Mouse (Mus musculus) thymus, postnatal 14 days (tissue): ENCODE measurements around the gene Dnajc5.

Source experiments
- DNase-seq: peaks from one replicate; pipeline ENCODE4 v3.0.0; 2021

Gene Dnajc5

DNA sequence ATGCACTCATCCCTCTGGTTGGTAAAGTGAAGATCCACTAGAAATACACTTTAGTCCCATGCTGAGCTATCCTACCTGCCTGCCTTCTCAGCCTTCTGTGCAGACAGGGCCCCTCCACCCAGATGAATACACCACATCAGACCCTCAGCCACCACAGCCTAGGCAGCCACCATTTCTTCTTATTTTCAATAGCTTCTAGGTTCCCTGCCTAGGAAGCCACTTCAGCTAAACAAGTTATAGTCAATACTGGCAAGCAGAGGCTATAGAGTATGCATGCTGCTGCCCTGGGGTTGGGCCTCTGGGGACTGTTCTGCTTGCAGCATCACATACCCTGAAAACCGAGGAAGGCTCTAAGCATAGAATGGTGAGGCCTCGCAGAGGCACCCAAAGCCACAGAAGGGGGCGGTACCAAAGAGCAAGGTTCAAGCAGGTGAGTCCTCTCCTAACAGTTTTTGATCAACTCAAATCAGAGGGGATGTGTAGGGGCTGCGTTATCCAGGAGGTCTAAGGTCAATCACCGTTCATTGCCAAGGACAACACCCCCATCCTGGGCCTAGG is 71.3 kb downstream of the Dnajc5 start, which contains the start of gene Prpf6:
Prpf6 (plus strand) TSS at position 341 of the 558 bp plus-strand sequence.
- peak; percentile 68 for DNase-seq

DNA sequence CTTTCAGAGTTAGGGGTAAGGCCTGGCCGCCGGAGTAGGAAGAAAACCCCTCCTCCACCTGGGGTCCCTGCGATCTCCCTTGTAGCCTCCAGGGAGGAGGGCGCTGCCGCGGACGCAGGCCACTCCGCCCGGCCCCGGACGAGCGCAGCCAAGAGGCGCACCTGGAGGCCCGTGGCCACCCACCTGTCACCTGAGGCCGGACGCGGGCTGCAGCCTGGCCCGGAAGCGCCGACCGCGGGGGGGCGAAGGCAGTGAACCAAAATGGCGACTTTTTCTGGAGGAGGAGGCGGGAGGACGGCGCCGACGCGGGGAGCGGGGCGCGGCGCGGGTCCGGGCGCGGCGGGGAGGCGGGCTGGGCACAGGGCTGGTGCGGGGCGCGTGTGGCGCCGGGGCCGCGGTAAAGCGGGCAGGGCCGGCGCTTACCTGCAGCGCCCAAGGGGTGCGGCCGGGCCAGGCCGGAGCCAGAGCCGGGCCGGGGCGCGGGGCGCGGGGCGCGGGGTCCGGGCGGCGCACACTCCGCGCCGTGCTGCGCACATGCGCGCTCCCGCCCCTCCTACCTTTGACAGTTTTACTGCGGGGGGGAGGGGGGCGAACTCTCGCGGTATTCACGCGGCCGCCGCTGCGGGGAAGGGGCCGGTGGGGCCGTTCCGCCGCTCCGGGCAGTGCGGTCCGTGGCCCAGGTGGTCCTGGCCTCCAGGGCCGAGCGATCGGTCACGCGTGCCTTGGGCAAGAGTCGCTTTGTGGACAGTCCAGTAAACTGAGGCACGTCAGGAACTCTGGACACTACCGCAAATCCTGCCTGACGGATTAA is 72.2 kb downstream of the Dnajc5 start, which contains the start of gene Zfp512b:
Zfp512b (minus strand) TSS at position 573 of the 811 bp plus-strand sequence.
- DNase-seq: peak; percentile 75

DNA sequence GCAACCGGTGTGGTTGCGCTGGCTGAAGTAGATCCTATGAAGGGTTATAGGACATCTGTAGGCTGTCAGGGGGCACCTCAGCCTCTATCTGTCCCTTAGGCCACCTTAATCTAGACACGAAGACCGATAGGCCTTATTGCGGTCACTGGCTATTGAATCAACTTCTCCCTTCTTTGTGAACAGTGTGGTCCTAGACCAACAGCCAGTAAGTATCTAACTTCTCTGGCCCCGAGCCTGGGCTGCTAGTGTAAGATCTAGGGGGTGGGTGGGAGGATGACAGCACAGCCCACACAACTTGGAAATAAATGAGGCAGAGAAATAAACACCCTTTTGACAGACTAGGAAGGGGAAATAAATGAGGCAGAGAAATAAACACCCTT is 72.7 kb downstream of the Dnajc5 start:
- DNase-seq: no peak

DNA sequence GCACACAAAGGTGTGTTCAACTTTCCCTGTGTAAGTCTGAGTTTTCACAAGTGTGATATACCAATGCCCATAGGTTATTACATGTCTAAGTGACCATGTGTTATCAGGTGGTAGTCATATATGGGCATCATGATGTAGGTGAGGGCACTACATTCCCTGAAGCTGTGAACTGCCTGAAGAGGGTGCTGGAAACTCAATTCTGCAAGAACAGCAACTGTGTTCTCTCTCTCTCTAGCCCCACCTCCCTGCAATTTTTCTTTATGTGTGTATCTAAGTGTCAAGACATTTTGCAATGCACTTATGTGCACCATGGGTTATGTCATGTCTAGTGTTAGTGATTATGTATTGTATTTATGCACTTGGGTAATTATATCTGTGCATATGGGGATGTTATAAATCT is 73.7 kb downstream of the Dnajc5 start:
- no peak for DNase-seq

DNA sequence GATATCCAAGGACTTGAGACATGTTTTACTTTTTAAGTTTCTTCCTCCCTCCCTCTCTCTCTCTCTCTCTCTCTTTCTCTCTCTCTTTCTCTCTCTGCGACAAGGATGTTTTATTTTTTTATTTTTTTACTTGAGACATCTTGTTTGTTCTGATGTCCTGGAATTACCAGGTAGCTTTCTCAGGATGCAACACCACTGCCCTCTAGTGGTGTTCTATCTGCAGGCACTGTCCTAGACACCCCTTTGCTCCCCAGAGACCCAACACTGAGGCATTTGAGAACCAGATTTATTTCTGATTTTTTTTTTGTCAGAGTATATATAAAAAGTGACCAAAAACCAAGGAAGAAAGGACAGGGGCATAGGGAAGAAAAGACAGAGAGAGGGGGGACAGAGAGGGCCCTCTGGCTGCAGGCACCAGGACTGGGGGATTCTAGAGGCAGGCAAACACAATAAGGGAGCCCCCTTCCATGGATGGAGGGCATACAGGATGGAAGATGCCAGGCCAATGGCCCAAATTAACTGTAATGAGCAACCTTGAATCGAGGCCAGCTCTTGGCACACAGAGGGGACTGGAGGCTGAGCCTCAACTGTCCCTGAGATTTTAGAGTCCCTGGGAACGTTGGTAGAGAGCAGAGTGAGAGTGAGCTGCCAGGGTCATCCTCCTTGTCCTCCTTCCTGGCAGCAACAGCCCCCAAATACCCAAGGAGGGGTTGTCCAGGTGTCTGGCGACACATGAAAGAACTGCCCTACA is 74.8 kb downstream of the Dnajc5 start:
- DNase-seq: peak; percentile 64

DNA sequence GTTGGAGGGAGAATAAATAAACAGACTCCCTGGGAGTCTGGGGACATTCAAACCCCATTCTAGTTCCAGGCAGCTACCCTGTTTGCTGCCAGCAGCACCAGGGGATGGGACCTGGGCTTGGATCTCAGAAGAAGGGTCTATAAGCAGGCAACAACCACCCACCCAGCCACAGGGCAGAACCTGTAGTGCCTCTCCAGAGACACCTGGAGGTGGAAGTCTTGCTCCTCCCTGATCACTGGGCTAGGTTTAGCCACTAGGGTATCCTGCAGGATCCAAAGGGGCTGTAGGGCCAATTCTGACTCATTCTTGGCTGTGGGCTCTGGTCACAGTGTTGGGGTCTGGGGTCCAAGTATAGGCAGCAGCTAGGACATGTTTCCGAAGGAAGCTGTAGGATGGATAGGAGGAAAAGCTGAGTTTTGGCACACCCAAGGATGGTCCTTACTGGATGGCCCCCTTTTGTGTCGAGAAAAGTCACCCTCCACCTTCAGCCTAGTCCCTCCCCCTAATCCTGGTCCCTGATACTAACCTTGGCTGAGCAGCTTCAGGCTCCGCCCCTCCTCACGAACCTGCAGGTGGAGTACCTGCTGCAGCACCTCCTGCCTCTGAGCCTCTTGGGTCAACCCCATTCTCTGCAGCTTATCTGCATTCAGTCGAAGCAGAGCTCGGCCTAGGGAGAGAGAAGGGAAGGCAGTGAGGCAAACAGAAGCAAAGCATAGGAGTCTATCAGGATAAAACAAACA is 76.1 kb downstream of the Dnajc5 start:
- DNase-seq: no peak

DNA sequence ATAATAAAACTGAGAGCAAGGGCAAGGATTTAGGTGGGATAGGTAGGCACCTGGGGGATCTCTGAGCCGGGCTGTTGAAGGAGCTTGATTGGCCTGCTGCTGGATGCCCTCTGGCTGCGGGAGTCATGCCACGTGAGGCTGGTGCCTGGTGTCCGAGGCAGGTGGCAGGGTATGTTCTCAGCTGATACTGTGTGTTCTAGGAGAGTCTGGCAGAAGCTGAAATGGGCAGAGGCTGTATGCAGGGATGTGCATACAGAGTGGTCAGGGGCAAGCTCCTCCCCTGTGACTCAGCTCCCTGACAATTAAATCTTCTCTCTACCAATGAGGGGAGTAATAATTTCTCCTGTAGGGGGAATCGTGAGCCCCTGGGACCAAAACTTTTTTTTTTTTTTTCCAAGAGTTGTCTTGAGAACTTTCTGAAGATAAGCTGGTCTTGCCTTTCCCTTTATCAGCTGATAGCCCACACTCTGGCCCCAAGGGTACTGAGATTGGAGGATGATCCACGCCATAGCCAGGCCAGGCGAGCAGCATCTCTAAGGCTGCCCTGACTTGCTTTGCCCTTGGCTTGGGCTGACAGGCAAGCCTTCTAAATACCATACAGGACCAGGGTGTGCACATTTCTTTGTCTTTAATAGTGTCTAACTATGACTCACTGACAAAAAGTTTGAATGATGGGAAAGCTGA is 77.2 kb downstream of the Dnajc5 start:
- DNase-seq: no peak

DNA sequence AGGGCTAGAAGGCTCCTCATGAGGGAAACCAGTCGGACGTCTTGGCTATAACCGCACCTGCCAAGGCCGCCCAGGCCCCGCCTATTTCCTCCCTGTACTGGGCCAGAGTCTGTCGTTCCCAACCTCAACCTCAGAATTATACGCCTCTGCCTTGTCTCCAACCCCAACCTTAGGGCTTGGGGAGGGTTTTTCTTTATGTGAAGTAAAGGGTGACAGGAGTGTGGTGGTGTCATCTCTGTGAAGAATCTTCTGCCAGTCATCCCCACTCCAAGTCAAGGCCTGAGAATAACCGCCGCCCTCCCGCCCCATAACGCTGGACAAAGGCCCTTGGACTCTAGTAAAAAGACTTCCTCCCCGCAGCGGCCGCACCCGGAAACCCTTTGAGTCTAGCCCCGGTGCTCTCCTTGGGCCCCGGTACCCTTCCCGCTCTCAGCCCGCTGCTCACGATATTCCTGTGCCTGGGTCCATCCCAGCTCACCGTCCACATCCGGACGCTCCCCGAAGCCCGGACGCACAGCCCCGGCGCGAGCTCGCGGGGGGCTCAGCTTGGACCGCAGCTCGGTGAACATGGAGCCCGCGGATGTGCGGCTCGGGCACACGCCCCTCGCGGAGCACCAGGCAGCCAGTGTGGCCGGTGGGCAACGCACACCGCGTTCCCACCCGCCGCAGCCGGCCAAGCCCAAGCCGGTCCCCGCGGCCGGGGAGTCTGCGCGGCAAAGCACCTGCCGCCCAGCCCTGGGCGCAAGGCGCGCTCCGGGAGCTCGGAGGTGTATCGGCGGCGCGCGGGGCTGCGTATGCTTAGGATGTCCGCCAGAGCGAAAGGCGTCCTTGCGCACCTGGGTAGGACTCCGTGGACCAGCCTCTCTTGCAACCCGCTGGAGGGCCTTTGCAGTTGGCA is 78.4 kb downstream of the Dnajc5 start, which contains the start of gene Samd10:
Samd10 (minus strand) TSS at position 759 of the 898 bp plus-strand sequence.
- DNase-seq: peak; percentile 73

DNA sequence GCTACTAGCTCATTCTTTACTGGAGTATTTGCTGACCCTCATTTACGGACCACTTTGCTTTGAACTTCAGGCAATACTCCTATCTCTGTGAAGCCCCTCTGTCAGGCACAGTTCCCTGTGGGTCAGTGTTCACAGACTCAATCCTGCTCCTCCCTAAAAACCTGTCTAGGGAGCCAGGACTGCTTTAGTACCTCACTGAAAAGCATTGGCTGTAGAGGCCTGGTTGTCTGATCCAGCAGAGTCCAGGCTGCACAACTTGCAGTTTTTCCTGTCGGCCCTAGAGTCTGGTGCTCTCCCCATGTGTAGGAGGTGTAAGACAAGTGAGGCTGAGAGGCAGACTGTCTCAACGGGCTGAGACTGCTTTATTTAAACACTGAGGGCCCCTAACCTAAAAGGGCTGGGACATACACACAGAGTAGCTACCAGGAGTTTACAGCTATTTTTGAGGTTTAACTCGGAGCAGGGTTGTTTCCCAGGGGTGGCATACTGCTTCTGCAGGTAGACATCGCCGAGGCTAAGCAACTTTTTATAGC is 80.0 kb downstream of the Dnajc5 start:
- DNase-seq: no peak

DNA sequence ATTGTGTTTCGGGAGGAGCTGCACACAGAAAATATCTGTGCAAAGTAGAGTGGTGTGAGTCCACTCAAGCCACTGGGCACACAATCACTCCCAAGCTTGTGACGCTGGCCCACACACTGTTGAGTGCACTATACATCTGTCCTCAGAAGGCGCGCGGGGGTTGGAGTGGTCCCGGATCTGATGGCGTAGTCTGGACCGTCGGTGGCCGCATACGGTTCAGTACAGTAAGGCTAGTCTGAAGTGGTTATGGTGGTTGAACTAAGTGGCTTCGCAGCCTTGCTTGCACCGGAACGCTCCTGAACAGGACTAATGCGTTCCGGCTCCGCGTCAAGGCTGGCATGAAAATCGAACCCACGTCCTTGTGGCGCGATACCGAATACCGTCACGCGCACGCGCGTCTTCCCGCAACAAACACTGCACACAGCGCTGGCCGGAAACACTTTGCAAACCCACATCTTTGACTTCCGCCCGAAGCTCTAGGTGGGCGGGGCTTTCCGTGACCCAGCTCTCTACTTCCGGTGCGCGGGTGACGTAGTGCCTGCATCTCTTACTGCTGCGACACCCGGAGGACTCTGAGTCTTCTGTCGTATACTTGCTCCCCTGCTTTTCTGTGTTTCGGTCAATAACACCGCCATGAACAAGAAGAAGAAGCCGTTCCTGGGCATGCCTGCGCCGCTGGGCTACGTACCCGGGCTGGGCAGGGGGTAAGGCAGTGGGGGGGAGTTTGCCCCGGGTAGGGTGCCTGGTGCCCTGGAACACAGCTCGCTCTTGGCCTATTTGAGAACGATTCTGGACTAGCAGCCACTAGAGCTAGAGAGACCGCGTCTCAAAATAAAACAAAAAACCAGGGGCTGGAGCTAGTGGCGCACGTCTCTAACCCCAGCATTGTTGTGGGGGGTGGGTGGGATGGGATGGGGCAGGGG is 80.8 kb downstream of the Dnajc5 start:
- DNase-seq: peak; percentile 97

DNA sequence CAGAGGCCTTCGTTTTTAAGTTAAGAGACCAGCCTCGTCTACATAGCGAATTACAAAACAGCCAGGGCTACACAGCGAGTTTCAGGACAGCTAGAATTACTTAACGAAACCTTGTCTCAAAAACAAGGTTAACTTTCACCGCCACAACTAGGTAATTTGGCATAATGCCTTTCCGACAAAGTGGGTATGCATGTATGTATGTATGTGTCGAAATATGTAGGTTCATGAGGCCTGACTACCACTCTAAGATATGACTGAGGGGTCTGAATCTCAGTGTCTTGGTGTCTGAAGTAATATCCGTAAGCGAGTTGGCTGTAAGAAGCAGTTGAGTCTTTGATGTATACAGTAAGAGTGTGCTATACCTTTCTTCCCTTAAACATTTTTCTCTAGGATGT is 81.5 kb downstream of the Dnajc5 start:
- DNase-seq: no peak

DNA sequence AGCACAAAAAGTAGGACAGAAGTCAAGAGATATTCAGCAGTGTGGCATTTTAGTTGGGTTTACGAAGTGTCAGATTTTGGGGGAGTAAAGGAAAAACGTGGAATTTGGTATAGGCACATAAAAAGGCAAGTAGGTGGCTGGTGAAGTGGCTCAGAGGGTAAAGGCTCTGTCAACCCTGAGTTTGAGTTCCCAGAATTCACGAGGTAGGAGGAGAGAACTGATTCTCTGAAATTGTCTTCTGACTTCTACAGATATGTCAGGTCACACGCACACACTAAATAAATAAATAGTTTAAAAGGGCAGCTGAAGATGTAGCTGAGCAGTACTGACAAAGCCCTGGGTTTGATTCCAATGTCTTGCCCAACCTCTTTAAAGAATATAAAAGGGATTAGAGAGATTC is 82.1 kb downstream of the Dnajc5 start:
- DNase-seq: no peak
